Mouse (Mus musculus) urinary bladder, adult 18-20 months (tissue): ENCODE measurements at regions not wholly inside any gene's neighbourhood (a gene's known extent, or its start where the extent isn't known, plus 50 kb on each side); places are given as distances from the start of the nearest gene placed in this dataset.

Experiments used
- DNase-seq, 2 experiments: peaks; one replicate each; pipeline ENCODE4 v3.0.0; 2022; ENCODE audit warnings: low spot score in 2 of 2, mixed read lengths in 2 of 2

- no peak for DNase-seq
Observed at GRCm38 (mm10) chr13:59962676-59963664, 140.0 kb upstream of the Tut7 start.

DNA sequence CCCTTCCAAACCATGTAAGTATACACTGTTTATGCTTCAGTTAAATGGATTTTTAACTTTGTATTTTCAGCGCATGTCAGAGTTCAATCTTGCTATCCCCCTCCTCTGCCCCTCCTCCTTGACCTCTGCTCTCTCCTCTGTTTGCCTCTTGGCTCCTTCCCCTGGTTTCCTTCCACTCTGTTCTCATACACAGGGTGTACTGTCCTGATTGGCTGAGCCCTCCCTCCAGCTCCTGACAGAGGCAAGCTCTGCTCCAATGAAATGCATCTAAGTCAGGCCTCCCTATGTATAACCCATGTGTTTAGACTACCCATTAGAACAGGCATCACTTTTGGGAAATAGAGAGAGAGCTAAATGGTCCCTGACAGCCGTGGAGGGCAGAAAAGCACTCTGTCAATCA lies 133.5 kb upstream of the Tut7 start:
- no peak for DNase-seq

DNA sequence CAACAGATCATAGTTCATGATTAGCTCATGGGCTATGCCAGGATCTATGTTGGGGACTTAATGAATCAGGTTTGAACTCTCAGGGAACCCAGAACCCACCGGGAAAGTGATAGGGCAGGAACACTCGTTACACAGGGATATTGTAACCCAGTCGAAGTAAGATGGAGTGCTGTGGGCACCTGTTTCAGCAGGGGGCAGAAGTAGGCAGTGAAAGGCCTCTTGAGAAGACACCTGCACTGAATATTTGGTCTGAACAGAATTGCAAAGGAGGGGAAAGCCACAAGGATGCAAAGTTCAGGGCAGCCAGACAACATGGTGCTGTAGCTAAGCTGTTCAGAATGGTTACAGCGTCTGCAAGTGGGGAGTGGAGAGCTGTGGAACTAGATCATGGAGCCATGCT lies 129.9 kb upstream of the Tut7 start:
- no peak for DNase-seq

GRCm38 (mm10) chr13:59952116-59952515 lies 129.2 kb upstream of the Tut7 start:
- DNase-seq: no peak

GRCm38 (mm10) chr13:59950281-59950680 lies 127.3 kb upstream of the Tut7 start:
- no peak for DNase-seq

GRCm38 (mm10) chr13:59949471-59949870 lies 126.5 kb upstream of the Tut7 start:
- no peak for DNase-seq

GRCm38 (mm10) chr13:59948496-59949138 lies 125.7 kb upstream of the Tut7 start:
- no peak for DNase-seq

DNA sequence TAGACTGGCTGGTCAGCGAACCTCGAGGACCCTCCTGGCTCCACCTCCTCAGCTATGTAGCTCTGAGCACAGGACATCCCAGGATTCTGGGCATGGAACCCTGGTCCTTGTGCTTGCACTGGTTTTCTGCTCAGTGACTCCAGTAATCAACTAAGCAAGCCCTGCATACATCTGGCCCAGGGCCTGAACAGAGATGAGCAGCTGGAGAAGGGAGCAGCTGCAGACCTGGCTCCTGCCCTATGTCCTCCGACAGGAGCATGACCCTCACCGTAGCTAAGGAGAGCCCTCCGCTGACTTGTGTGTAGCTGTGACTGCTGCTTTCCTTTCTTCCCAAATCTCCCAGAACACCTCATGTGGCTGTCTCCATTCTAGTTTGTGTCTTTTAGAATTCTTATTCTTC lies 124.5 kb upstream of the Tut7 start:
- no peak for DNase-seq

- DNase-seq: no peak
Observed at GRCm38 (mm10) chr13:59946509-59946908, 123.6 kb upstream of the Tut7 start.

- no peak for DNase-seq
Observed at GRCm38 (mm10) chr13:59945631-59946030, 122.7 kb upstream of the Tut7 start.

DNA sequence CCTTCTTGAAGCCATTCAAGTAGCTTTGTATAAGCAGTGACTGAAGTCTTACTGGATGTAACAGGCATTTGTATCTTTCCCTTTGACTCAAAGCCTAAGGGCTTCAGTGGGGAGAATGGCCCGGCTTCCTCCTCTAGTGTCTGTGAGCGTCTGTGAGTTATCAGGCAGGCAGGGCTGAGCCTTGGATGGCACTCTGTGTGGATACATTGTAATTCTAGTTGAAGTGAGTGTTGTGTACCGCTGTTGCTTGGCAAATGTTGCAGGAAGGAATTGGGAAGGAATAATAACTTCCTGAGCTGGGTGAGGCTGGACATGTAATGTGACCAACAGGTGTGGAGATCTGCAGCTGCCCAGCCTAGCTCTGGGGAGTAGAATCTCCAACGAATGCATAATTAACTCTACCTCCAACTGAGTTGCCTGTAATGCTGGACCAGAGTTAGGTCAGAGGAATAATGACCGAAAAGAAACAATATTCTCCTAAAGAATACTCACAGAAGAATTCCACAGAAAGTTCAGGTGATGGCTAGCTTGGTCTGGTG lies 120.7 kb upstream of the Tut7 start:
- no peak for DNase-seq

DNA sequence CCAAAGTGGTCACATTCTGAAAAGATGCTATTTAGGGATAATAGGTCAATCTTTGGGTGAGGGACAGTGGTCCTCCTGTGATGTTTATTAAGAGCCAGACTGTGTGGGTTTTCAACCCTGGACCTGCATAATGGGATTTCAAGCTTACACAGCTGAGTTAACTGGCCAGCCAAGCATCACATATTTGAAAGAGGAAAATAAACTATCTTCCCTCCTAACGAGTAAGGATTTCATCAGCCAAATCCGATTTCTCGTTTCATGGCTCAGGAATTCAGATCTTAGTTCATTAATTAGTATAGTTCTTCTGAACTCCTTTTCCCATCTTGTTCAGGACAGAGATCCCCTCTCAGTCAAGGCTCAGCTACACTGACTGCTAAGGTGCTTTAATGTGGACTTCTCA lies 120.1 kb upstream of the Tut7 start:
- DNase-seq: no peak

- no peak for DNase-seq
Observed at GRCm38 (mm10) chr13:59941519-59941918, 118.6 kb upstream of the Tut7 start.

- DNase-seq: no peak
Observed at GRCm38 (mm10) chr13:59940414-59941205, 117.7 kb upstream of the Tut7 start.

GRCm38 (mm10) chr13:59939886-59940285 lies 116.9 kb upstream of the Tut7 start:
- no peak for DNase-seq

- DNase-seq: no peak
Observed at GRCm38 (mm10) chr13:59937147-59937546, 114.2 kb upstream of the Tut7 start.

- DNase-seq: no peak
Observed at GRCm38 (mm10) chr13:59934556-59934955, 111.6 kb upstream of the Tut7 start.

DNA sequence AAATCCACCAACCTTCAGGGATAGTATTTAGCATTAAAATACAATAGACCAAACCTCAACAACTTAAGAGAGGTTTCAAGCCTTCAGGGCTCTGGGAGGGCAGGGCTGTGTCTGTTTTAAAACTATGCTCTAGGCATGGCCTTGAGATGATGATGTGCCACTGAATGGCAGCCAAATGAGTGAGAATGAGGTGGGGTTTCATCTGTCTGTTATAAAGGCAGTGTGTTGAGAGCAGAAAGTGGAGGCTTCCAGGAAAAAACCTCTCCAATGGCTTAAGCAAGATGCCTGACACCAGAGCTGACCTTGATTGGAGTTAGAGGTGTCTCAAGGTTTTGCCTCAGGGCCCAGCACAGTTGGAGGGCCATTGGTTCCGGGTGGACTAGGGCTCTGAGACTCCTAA lies 111.1 kb upstream of the Tut7 start:
- no peak for DNase-seq

- no peak for DNase-seq
Observed at GRCm38 (mm10) chr13:59927379-59928111, 104.6 kb upstream of the Tut7 start.

DNA sequence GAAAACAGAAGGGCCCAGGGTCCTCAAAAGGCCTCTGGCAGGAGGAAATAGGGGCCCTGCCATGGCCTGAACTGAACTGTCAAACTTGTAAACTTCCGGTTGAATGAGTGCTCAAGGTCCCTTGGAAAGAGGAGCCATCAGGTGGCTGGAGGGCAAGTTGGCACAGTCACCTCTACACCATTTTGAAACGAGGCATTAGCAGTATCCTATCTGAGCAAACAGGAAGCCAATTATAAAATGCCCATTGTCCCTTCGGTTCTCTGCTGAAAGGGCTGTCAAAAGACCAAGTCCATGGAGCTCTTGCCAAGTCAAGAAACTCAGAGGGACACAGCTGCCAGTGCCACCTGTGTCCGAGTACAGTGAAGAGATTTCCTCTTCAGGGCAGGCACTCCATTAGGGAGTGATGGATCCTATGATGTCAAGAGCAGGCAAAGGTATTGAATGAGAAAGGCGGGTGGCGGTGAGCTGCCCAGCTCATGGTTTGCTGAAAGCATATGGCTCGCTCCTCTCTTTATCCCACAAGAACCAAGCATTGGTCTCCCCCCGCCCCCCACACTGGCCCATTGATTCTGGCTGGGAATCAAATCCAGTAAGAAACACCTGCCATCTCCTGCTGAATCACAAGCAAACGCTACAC lies 103.0 kb upstream of the Tut7 start:
- DNase-seq: no peak

GRCm38 (mm10) chr13:59917185-59917584 lies 94.2 kb upstream of the Tut7 start:
- no peak for DNase-seq
